Mouse (Mus musculus): ENCODE measurements around the gene Nlk. TPM values are rescaled to one million over a fixed set of nuclear protein-coding genes. Genes with fewer than 3 reads are reported as not detected.
A peak's percentile ranks its signal among the peaks of the same experiment; 100 is the strongest.

Gene Nlk
- 26.7 and 34.8 TPM in 2 replicates for total RNA-seq (2014; fragmentation: Nextera tagmentation)
- total RNA-seq (2017), result 21.6 and 29.8 TPM in 2 replicates

DNA sequence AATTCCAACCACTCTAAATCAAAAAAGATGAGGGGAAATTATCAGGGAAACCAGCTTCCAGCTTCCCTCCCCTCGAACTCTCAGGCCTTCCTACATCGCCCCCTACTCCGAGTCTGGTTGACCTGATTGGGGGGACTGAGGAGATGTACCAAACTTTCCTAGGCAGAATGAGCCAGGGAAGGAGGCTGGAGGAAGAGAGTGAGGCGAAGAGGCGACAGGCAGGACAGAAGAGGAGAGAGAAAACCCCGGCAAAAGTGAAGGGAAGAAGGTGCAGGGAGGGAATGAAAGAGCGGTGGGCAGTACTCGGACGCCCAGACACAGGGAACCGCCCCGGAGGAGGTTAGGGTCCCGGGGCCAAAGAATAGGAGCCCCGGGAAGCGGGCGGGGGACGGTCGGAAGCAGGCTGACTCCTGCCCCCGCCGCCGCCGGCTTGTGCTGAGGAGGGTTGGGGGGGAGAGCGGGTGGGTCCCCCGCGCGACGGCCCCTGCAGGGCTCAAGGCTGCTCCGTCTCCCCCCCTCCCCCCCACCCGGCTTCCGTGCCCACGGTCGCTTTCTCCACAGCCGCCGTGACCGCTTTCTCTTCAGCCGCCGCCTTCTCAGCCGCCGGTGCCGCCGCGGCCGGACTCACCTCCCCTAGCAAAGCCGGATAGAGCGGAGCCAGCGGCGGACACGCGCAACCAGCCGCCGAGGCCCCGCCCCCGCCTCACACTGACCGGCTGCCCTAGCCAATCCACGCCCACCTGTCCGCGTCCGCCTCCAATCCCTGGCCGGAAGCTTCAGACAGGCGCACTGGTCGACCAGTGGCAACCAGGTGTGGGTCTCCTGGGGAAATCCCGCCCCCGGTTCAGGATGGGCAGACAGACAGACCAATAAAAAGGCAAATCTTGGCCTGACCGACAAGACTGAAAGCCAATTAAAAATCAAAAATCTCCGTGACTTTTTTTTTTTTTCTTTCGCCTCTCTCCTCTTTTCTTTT lies at the start of gene Nlk:
Gene Nlk (minus strand): TSS at position 597 of the 976 bp plus-strand sequence.
- peak; percentile 99 for ATAC-seq (replicated peaks; ENCODE audit: low FRiP score, low TSS enrichment, poor library complexity, severe bottlenecking)

DNA sequence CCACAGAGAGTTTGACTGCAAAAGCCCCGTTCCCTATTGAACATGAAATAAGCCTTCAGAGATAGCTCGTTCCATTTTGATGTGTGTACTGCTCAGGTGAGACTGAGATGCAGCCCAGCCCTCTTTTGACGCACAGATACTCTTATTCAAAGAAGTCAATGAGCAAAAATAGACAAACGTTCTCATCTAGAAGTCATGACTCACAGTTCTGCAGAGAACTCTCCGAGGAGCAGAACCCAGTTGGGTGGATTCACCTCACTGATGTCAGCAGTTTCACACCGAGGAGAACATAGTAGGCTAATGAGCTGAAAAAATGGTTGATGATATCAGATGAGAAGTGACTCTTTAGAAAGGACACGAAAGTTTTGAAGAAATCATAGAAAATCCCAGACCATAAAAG lies 49.1 kb upstream of the Nlk start:
- no peak for ATAC-seq (replicated peaks; ENCODE audit: low FRiP score, low TSS enrichment, poor library complexity, severe bottlenecking)

DNA sequence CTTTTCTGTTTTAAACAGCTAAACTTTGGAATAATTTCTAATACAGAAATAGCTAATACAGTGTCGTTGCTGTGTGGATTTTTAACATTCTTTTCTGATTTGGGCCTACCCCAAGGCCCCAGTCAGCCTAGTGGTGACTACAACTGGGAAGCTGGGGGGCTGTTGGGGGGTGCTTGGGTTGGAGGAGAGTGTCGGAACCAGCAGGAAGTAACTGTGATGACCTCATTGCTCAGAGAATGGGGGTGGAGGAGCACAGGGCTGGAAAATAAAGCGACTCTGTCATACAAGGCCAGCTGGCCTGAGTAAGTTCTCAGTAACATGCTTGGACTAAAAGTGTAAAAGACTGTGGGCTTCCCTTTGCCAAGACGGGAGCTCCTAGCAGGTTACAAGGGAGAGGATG lies 48.3 kb upstream of the Nlk start:
- no peak for ATAC-seq (replicated peaks; ENCODE audit: low FRiP score, low TSS enrichment, poor library complexity, severe bottlenecking)

DNA sequence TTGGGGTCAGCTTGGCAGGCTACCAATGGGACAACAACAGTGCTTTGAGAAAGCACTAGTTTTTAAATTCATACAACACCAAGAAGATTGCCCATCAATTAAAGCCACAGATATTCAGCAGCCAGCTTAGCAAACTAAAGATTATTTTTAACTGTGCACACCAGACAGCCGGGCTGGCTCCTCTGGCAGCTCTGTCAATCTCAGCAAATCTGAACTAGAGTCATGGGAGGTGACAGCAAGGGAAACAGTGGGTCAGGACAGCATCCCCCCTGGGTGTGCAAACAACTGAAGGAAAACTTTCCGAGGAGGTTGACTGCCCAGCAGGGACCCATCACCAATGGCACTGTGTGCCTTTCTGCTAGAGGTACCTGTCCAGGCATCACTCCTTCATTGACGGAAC lies 45.3 kb upstream of the Nlk start:
- ATAC-seq (replicated peaks; ENCODE audit: low FRiP score, low TSS enrichment, poor library complexity, severe bottlenecking), result no peak

DNA sequence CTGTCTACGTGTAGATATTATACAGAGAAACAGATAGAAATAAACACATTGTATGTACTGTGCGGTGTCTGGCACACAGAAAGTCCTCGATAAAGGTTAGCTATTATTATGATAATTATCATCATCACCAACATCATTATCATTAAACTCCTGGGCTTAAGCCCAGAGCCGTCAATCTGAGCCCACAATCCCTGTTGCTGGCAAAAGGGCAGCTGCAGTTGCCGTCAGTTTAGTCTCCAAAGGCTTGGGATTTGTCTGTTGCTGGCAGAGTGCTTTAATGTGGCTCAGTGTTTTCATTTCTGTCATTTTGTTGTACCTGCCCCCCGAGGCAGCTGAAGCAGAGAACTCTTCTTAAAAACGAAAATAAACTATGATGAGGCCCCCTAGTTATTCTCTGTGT lies 44.8 kb upstream of the Nlk start:
- no peak for ATAC-seq (replicated peaks; ENCODE audit: low FRiP score, low TSS enrichment, poor library complexity, severe bottlenecking)

DNA sequence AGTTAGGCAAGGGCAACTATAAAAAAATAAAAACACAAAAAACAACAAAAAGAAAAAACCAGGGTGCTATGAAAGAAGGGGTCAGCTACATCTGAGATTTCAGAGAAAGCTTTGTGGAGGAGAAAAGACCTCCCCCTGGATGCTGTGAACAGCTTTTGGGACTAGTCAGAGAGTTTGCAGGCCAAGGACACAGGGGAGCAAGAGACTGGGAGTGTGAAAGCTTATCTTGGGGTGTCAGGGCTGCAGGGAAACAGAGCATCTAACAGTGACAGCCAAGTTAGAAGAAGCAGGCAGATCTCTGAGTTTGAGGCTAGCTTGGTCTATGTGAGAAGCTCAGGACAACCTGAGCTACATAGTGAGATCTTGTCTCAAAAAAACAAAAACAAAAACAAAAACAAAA lies 42.2 kb upstream of the Nlk start:
- no peak for ATAC-seq (replicated peaks; ENCODE audit: low FRiP score, low TSS enrichment, poor library complexity, severe bottlenecking)

DNA sequence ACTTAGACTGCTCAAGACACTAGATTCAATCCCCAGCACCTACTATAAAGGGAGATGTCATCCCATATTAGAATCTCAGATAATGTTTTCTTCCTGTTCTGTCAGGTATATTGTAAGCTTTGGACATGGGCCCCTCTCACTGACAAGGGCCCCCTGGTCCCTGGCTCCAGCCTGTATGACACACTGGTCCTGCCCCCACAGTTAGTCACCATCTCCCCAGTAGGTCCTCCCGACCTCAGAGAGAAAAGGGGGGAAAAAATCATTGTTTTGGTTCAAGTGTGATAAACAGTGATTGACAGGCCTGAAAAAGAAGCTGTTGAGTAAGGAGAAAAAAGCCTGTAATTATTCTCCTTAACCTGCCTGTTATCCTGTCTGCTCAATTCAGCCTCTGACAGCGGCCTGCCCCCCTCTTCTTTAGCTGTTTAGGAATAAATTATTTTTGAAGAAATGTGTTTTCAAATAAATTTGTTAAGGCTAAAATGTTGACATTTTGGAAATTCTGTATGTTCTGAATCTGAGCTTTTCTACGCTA lies 39.8 kb upstream of the Nlk start:
- ATAC-seq (replicated peaks; ENCODE audit: low FRiP score, low TSS enrichment, poor library complexity, severe bottlenecking), result no peak

DNA sequence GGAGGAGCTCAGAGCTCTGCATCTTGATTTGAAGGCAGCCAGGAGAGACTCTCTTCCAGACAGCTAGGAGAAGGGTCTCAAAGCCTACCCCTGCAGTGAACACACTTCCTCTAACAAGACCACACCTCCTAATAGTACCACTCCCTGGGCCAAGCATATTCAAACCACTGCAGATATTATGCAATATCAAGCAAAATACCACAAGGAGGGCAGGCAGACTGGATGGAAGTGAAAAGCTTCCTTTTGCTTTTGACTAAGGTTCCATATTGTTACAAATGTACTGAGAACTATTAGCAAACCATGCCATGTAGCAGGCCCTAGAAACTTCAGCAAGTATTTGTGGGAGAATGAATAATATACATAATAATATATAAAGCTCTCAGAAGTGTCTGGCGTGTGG lies 38.0 kb upstream of the Nlk start:
- no peak for ATAC-seq (replicated peaks; ENCODE audit: low FRiP score, low TSS enrichment, poor library complexity, severe bottlenecking)

DNA sequence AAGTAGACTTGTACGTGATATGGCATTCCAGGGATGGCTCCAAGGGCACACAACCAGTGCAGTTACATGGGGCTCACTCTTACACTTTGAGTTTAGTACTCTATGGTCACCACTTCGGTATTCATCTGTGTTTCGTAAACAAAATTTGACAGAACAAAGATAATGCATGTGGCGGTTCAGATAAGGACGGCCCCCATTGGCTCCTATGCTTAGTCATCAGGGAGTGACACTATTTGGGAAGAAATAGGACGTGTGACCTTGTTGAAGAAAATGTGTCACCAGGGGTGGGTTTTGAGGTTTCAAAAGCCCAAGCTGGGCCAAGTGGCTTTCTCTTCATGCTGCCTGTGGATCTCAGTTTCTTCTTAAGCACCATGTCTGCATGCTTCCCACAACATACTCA lies 35.4 kb upstream of the Nlk start:
- ATAC-seq (replicated peaks; ENCODE audit: low FRiP score, low TSS enrichment, poor library complexity, severe bottlenecking), result no peak

DNA sequence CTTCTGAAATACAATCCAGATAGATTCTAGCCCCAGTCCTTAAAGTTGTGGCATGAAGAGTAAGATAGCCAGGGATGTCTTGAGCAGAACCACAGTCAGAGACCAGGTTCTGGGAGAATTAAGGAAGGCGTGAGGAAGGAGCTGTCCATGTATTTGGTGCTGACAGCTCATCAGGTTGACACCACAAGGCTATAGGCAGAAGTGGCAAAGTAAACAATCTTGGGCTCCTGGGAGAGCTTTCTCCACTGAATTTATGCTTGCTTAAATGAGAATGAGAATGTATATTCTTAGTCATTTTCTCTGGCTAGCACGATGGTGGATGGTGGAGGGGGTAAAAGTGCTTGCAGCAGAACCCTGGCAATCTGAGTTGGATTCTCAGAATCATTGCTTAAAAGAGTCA lies 33.7 kb upstream of the Nlk start:
- ATAC-seq (replicated peaks; ENCODE audit: low FRiP score, low TSS enrichment, poor library complexity, severe bottlenecking), result no peak

DNA sequence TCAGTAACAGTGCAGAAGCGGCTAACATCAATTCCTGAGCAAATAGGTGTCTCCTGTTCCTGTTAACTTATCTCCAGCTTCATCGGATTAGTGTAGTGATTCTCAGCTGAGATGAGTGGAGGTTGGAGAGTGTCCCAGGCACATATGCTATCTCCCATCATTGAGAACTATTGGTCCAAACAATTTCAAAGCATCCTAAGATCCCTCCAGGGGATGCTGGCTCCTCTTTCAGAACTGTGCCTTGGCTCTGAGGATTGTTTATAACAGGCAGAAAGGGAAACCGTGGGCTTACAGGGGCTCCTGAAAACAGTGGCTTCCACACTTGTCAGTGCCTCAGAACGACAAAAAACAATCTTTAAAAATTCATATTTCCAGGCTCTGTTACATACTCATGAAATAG lies 30.9 kb upstream of the Nlk start:
- ATAC-seq (replicated peaks; ENCODE audit: low FRiP score, low TSS enrichment, poor library complexity, severe bottlenecking), result no peak

DNA sequence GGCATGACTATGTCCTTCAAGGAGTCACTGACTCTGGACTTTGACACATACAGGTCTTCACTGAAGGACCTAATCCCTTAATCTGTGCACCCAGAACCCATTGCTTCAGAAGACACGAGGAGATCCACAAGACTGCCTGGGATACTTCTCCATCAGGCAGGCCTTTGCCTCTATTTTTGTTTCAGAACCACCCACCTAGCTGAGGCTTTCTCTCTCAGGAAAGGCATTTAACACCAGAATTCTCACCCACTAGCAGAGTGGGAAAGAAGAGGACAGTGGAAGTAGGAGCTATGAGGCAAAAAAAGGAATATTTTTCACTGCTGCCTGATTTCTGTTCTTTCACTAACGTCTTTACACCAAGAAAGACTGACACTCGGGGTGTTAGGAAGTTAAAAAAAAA lies 29.2 kb upstream of the Nlk start:
- ATAC-seq (replicated peaks; ENCODE audit: low FRiP score, low TSS enrichment, poor library complexity, severe bottlenecking), result no peak

DNA sequence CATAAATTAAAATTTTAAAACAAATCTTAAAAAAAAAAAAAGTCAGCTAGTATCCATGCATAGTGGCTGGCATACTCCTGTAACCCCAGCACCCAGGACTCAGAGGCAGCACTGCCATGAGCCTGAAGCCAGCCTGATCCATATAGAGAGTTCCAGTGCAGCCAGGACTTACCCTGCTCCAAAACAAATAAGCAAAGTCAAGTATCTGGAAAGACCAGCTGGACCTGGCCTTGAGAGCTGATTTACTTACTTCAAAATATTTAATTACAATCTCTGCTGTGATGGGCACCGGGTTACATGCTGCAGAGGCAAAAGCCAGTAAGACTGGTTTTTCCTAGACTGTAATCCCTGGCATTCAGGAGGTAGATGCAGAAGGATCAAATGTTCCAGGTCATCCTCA lies 27.6 kb upstream of the Nlk start:
- ATAC-seq (replicated peaks; ENCODE audit: low FRiP score, low TSS enrichment, poor library complexity, severe bottlenecking), result no peak

DNA sequence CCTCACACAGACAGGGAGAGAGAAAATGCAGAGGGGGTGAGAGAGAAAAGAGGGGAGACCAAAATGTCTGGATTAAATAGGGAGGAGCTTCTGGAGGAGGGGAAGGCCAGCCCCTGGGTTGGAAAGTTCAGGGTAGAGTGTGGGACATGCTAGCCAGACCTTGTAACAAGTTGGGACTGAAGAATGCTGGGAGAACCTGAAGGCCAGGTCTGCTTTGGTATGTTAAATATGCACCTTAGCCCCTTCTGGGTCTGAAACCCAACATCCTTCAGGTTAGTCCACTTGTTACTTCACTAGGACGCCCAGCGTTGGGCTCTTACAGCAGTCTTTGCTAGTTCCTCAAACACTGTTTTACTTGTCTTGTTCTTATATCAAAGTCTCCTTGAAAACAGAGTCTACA lies 24.2 kb upstream of the Nlk start:
- no peak for ATAC-seq (replicated peaks; ENCODE audit: low FRiP score, low TSS enrichment, poor library complexity, severe bottlenecking)

DNA sequence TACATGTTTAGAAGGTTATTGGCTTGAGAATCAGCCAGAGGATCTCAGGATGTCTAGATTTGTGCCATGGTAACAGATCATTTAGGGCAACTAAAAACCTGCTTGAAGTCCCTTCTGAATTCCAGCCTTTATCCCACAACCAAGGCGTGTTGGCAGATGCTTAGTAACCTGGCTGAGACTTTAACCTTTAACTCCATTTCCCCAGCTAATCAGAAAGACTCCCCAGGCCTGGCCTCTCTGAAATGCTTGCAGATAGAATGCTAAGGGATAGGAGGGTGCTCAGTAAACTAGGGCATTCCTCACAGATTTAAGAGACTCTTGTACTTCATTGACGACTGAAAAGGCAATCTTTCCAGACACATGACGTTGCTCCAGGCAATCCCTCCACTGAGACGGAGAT lies 20.5 kb upstream of the Nlk start:
- ATAC-seq (replicated peaks; ENCODE audit: low FRiP score, low TSS enrichment, poor library complexity, severe bottlenecking), result no peak

DNA sequence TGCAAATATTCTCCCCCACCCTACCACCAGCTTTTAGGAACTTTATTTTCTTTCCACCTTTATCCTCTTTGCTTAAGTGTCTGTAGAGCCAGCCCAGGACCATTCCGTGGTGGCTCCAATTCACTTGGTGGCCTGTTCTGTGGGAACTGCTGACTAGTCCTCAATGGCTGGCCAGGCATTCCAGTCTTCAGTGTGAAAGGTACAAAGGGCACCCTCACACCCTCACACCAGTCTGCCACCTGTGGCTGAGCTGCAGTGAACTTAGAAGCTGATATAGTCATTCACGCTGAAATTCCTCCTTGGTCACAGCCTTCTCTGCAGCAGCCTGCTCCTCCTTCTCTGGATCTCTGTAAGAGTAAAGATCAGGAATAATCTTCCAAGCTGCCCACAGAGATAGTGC lies 11.5 kb upstream of the Nlk start:
- no peak for ATAC-seq (replicated peaks; ENCODE audit: low FRiP score, low TSS enrichment, poor library complexity, severe bottlenecking)

DNA sequence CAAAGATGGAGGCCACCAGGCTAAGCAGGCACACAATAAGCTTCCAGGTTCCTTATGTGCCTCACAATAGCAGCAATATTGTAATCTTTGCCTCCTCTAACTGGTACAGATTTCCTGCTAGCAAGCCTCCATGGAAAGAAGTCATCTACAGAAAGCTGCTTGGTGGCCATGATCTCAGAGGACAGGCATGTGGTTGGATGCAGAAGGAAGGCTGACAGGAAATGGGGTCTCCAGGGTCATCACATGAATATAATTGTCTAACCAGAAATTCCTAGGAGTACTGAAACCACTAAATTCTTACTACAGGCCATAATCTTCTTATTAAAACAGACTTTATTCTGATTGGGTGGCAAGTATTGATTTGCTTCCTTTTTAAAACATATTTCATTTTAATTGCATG lies 8.9 kb upstream of the Nlk start:
- ATAC-seq (replicated peaks; ENCODE audit: low FRiP score, low TSS enrichment, poor library complexity, severe bottlenecking), result no peak

DNA sequence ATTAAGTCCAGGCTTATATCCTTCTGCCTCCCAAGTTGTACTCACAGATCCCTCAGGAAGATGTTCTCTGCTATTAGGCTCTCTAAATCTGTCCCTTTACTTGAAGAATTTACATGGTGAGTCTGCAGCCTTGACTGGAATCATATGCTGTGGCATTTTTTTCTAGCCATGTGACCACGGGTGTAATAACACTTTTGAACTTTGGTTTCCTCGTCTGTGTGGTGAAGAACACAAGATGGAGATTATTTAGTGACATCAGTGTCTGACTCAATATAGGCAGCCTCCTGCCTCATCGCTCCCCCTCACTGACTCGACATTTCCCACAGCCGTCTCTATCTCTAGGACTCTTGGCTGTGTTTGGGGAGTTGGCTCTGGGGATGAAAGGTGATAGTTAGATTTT lies 5.9 kb upstream of the Nlk start:
- no peak for ATAC-seq (replicated peaks; ENCODE audit: low FRiP score, low TSS enrichment, poor library complexity, severe bottlenecking)

DNA sequence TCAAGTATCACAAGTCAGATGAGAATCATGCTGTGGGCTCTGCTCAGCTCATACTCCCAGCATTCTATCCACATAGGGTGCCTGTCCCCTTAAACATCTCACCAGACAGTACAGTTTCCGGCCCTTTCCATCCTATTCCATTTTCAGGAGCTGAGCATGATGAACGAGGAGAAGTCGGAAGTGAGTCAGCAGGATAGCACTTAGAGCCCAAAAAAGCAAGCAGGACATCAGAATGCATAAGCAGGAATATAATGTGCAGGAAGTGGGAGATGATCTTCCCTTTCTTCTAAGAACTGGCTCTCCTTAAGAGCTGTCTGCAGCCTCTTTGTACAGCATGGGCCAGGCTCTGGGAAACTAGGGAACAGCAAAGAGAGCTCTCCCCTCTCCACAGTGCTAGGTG lies 5.1 kb upstream of the Nlk start:
- ATAC-seq (replicated peaks; ENCODE audit: low FRiP score, low TSS enrichment, poor library complexity, severe bottlenecking), result no peak

DNA sequence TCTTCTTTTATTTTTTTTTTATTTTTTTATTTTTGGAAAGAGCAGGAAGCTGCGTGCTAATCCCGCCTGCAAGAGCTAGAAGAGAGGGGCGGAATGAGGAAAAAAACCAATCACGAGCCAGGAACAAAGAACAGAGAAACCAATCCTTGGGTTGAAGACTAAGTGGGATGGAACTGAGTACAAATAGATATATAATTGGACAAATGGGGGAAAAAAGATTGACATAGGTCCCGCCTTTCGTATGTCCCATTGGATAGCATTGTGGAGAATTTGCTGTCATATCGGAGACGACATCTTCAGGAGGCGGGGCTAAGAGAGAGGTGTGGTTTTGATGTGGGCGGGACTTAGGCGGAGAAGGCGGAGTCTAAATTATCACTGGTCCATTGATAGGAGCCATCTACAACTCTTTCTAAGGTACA lies 589 bp upstream of the Nlk start:
- ATAC-seq (replicated peaks; ENCODE audit: low FRiP score, low TSS enrichment, poor library complexity, severe bottlenecking), result peak; percentile 73

DNA sequence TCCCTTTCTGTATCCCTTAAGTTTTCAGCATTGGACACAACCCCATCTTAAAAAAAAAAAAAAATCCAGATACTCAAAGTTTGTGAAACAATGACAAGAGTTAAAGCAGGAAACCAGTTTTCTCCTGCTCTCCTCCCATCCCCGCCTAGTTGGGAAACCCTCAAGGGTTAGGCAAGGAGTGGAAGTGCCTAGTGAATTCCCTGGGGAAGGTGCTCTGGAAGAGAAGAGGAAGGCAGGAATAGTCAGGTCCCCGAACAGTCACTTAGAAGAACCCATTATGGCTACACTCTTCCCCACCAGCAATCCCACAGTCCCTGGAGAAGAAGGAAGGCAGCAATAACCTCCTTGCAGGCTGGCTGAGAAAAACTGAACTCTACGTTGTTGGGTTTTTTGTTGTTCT lies 2.9 kb downstream of the Nlk start:
- no peak for ATAC-seq (replicated peaks; ENCODE audit: low FRiP score, low TSS enrichment, poor library complexity, severe bottlenecking)

All from megakaryocyte-erythroid progenitor cell, adult 5-6 weeks (primary cell).